Mouse (Mus musculus): ENCODE data around the gene Clasp2.

The Clasp2 gene

GRCm38 (mm10) chr9:113857929-113858440 lies 116.7 kb downstream of the Clasp2 start:
- CTCF ChIA-PET: interaction anchor here in 2 of 4 experiments (0.6 to 0.7 kb wide), 2 partner anchors 14 to 46 kb away, joined by 3 read pairs; no protein-coding TSS in a partner anchor

DNA sequence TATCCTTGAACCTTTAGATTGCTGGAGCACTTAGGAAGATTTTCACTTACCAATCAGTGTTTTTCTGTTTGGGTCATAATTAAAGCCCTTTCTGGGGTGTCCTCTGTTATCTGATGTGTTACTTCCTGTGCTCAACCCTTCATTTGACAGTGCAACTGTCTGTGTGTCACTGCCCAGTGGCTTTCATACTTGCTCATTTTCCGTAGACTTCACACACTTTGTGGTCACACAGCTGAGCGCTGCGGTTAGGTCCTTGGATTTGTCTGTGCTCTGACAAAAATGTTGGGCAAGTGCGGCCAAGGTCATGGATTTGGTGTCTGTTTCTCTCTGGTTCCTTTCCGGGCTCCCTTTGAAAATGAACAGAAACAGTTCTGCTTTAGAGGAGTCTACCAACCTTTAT lies 118.1 kb downstream of the Clasp2 start:
- ChIA-PET CTCF (no interaction called here), POLR2A (interaction anchor here in 1 of 4 experiments (2.0 kb wide), 1 partner anchor 72 kb away, joined by 4 read pairs; the partner anchor contains the start of gene Ubp1)

More at GRCm38 (mm10) chr9:113857929-113858440, 116.7 kb downstream of the Clasp2 start:
- POLR2A ChIA-PET: interaction anchor here in 2 of 4 experiments (1.2 to 2.0 kb wide), 3 partner anchors 12 to 73 kb away, joined by 3 to 4 read pairs (median 4); partner anchors contain the start of gene Ubp1 (in 1 of the 2)

DNA sequence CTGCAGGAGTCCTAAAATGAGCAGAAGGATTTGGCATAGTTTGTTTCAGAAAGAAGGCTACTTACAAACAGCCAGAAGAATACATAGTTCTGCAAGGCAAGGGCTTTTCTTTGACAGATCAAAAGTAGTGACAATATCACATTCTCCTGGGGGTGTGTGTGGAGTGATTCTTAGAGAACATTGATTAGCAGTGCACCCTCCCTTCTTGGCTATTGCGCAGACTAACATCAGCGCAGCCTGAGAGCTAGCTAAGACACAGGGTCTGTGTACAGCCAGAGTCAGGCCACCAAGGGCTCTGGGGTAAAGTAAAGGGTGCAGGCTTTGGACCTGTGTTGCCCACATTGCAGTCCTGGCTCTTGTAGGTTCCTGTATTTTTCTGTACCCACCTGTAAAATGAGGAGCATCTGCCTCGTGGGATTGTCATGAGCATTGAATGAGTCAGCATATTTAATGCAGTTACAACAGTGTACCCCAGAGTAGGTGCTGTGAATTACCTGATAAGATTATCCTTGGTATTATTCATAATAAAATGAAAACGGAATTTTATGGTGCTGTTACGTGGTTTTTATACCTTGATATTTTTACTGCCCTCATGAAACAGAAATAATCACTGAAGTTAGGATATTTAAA lies 122.2 kb downstream of the Clasp2 start:
- CTCF ChIA-PET: no interaction called here

DNA sequence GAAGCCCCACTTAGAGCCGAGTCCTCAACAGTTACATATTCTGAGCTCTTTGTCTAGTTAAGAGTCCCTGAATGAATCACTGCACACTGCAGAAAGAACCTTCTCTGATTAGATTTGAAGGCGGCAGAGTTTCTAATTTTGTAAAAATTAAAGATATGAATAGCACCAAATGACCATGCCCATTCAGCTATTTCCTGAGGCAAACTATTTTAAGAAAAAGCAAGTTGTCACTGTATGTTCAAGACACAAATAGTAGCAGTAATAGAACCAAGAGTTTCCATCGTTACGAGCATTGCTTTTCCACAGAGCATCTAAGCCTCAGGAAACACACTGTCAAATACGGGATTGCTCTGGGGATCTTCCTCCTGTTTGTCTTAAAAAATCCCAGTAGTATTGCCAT lies 126.7 kb downstream of the Clasp2 start:
- CTCF ChIA-PET: no interaction called here
- POLR2A ChIA-PET: interaction anchor here in 1 of 4 experiments (0.6 kb wide), 1 partner anchor 38 kb away, joined by 3 read pairs; no protein-coding TSS in a partner anchor

More for the DNA sequence above, 122.2 kb downstream of the Clasp2 start:
- POLR2A ChIA-PET: no interaction called here

DNA sequence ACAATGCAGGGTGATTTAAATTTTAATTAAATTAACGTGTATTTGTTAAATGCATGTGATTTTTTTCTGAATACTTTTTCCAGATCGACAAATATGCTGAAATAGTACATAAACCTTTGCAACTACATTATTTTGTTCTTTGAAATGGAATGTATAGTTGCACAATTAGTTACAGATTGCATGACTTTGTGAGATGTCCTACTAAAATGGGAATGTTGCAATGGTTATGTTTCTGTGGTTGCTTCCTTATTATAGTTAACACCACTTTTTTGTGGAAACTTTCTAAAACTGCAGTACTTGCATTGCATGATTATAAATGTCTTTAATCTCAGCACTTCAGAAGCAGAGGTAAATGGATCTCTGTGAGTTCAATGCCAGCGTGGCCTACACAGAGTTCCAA lies 153.6 kb downstream of the Clasp2 start:
- CTCF ChIA-PET: no interaction called here
- POLR2A ChIA-PET: interaction anchor here in 1 of 4 experiments (0.7 kb wide), 1 partner anchor 84 kb away, joined by 4 read pairs; no protein-coding TSS in a partner anchor

DNA sequence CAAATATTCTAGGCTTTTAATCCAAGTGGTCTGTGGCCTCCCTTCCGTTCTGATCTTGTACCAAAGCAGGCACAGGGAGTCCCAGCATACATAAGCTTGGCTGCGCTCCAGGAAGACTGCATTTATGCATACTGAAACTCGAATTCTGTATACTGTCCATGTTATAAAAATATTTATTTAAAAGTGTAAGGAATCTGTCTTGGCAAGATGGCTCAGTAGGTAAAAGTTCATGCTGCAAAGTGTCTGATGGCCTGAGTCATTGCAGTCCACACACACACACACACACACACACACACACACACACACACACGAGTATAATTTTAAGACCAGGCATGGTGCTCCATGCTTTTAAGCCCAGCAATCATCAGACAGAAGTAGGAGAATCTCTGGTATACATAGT lies 161.9 kb downstream of the Clasp2 start:
- POLR2A ChIA-PET: interaction anchor here in 2 of 4 experiments (1.0 to 1.7 kb wide), 4 partner anchors 27 to 145 kb away, joined by 3 to 5 read pairs (median 4); partner anchors contain the start of gene Ubp1 (in 2 of the 2)
- CTCF ChIA-PET: interaction anchor here in 1 of 4 experiments (0.7 kb wide), 1 partner anchor 226 kb away, joined by 5 read pairs; no protein-coding TSS in a partner anchor

DNA sequence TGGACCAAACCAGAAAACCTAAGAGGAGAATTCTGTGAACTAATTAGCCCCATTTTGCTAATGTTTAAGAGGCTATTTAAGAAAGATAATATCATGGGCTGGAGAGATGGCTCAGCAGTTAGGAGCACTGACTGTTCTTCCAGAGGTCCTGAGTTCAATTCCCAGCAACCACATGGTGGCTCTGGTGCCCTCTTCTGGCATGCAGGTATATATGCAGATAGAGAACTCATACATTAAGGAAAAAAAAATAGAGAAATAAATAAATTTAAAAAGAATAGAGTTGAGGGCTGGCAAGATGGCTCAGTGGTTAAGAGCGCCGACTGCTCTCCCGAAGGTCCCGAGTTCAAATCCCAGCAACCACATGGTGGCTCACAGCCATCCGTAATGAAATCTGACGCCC lies 163.0 kb downstream of the Clasp2 start:
- CTCF ChIA-PET: interaction anchor here in 2 of 4 experiments (0.6 to 1.1 kb wide), 7 partner anchors 11 to 232 kb away, joined by 3 to 11 read pairs (median 3); no protein-coding TSS in a partner anchor
- POLR2A ChIA-PET: interaction anchor here in 3 of 4 experiments (0.6 to 1.3 kb wide), 3 partner anchors 26 to 1386 kb away, joined by 3 to 7 read pairs (median 3); partner anchors contain the start of gene Ubp1 (in 1 of the 3)

GRCm38 (mm10) chr9:113915789-113916188 lies 174.5 kb downstream of the Clasp2 start:
- ChIA-PET CTCF (no interaction called here), POLR2A (interaction anchor here in 2 of 4 experiments (1.5 to 1.6 kb wide), 2 partner anchors 14 to 15 kb away, joined by 7 to 9 read pairs; partner anchors contain the start of gene Ubp1 (in 2 of the 2))

DNA sequence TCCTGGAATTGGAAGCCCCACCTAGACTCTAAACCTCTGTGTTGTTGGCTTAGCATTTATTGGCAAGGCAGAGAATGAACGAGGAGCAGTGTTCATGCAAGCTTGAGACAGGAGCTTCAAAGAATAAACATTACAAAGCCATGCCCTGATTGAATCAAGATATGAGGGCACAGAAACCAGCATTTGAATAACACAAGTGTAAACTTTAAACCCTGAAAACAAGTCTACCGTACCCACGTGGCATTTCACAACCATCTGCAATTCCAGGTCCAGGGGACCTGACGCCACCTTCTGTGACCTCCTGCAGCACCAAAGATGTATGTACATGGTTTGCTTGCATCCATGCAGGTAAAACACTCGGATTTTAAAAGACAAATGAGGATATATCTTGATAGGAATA lies 181.4 kb downstream of the Clasp2 start:
- POLR2A ChIA-PET: interaction anchor here in 1 of 4 experiments (1.2 kb wide), 1 partner anchor 8 kb away, joined by 7 read pairs; the partner anchor contains the start of gene Ubp1

DNA sequence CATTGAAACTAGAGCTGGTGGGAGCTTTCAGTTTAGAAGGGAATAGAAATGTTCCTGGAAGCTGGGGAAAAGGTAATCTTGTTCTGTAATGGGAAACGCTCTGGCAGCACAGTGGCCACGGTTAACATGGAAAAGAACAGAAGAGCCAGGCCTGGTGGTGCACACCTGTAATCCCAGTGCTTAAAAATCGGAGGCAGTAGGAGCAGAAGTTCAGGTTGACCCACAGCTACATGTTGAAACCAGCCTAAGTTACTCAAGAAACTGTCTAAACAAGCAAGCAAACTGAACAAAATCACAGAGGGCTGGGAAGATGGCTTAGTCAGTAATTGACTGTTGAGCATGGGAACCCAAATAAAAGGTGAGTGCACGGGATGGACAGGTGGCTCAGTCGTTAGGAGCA lies 183.6 kb downstream of the Clasp2 start:
- CTCF ChIA-PET: no interaction called here

More for the DNA sequence above, 181.4 kb downstream of the Clasp2 start:
- CTCF ChIA-PET: no interaction called here

GRCm38 (mm10) chr9:113928591-113928990 lies 187.3 kb downstream of the Clasp2 start:
- ChIA-PET CTCF (no interaction called here), POLR2A (interaction anchor here in 1 of 4 experiments (6.8 kb wide), 1 partner anchor 15 kb away, joined by 86 read pairs; no protein-coding TSS in a partner anchor)

More for the DNA sequence above, 183.6 kb downstream of the Clasp2 start:
- POLR2A ChIA-PET: interaction anchor here in 1 of 4 experiments (1.7 kb wide), 1 partner anchor 14 kb away, joined by 4 read pairs; no protein-coding TSS in a partner anchor

DNA sequence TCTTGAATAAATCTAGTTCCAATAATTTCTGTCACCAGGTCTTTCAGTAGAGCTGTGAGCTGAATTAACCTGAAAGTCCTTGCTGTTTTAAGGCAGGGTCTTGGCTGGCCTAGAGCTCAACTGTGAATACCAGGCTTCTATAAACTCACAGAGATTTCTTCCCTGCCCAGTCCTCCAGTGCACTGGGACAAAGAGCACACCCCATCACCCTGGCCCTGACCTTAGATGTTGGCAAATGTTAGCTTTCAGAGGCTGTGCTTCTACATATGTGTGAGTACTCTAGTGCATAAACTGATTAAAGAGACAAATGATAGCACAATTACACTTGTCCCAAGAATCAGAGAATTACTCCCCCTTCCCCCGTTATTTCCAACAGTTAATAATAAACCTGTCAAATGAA lies 188.4 kb downstream of the Clasp2 start:
- POLR2A ChIA-PET: interaction anchor here in 3 of 4 experiments (1.0 to 6.8 kb wide), 11 partner anchors 14 to 461 kb away, joined by 3 to 86 read pairs (median 4); partner anchors contain the start of gene Crtap (in 1 of the 3)
- CTCF ChIA-PET: no interaction called here

DNA sequence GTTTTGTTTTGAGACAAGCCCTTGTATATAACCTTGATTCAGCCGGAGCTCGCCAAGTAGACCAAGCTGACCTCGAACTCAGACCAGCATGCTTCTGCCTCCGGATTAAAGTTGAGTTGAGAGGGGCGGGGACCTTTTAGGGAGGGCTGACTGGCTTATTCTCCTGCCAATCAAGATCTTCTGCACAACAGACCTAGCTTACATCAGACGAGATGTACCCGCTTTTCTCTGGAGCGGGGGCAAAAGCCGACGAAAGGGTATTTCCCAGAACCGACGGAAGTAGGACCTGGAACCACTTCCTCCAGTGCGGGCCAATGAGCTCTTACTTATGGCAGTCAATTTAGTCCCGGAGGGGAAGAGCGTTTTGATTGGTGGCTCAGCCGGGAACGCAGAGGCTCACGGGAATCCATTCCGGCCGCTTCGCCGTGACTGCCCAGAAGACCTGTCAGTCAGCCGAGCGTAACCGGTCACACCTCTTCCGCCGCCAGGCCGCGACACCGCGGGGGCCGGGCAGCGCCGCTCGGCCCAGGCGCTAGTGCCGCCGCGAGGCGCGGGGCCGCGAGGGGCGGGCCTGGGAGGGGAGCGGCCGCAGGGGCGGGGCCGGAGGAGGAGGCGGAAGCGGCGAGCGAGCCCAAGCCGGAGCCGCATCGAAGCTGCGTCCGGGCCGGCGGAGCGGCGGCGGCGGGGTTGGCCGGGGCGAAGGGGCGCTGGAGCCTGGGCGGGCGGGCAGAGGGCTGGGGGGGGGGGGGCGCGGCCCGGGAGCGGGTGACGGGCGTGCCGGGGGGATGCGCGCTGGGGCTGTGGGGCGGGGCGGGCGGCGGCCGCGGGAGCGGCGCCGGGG lies 189.5 kb downstream of the Clasp2 start, which contains the start of gene Ubp1:
Gene Ubp1, plus strand, starts transcription at position 401 of the 841 bp plus-strand sequence.
- POLR2A ChIA-PET: interaction anchor here (0.5 to 6.8 kb wide), 77 partner anchors 8 to 913 kb away, joined by 3 to 86 read pairs (median 4); partner anchors contain the start of genes Crtap (in 2 of the 4), Fbxl2 (in 2 of the 4), Cmtm8 (in 1 of the 4) and Cnot10 (in 1 of the 4)
- CTCF ChIA-PET: interaction anchor here in 3 of 4 experiments (0.7 to 1.3 kb wide), 6 partner anchors 68 to 796 kb away, joined by 3 to 7 read pairs (median 4); partner anchors contain the start of gene Fbxl2 (in 1 of the 3)

- ChIA-PET POLR2A (interaction anchor here in 2 of 4 experiments (0.8 to 6.8 kb wide), 20 partner anchors 11 to 757 kb away, joined by 3 to 86 read pairs (median 4); partner anchors contain the start of genes Cnot10 (in 1 of the 2), Crtap (in 1 of the 2), Dync1li1 (in 1 of the 2) and Fbxl2 (in 1 of the 2)), CTCF (interaction anchor here in 2 of 4 experiments (0.6 to 1.3 kb wide), 2 partner anchors 212 to 909 kb away, joined by 3 to 5 read pairs; no protein-coding TSS in a partner anchor)
These were observed 190.3 kb downstream of the Clasp2 start for GRCm38 (mm10) chr9:113931375-113932099.

GRCm38 (mm10) chr9:113932100-113932470 lies 190.8 kb downstream of the Clasp2 start:
- POLR2A ChIA-PET: interaction anchor here in 2 of 4 experiments (0.8 to 6.8 kb wide), 11 partner anchors 10 to 624 kb away, joined by 3 to 86 read pairs (median 9); partner anchors contain the start of gene Fbxl2 (in 1 of the 2)
- CTCF ChIA-PET: no interaction called here

DNA sequence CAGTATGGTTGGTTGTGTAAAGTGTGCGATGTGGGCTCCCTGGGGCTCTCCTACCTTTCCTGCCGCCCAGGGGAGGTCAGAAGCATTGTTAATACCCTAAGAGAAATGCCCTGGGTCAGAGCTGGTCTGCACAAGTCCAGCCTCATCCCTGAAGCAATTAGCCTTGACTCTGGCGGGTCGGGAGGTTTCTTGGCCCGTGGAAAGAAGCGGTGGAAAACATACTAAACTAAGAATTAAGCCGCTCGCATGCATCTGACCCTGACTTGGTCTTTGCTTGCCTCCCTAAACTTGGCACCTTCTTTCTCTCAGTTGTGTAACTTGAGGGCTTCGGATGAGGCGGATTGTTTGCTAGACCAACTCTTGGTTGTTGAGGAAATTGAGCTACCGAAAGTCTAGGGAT lies 191.2 kb downstream of the Clasp2 start:
- POLR2A ChIA-PET: interaction anchor here in 3 of 4 experiments (1.2 to 6.8 kb wide), 8 partner anchors 10 to 173 kb away, joined by 4 to 86 read pairs (median 11); partner anchors contain the start of gene Fbxl2 (in 1 of the 3)
- CTCF ChIA-PET: interaction anchor here in 1 of 4 experiments (0.6 kb wide), 1 partner anchor 461 kb away, joined by 3 read pairs; no protein-coding TSS in a partner anchor

DNA sequence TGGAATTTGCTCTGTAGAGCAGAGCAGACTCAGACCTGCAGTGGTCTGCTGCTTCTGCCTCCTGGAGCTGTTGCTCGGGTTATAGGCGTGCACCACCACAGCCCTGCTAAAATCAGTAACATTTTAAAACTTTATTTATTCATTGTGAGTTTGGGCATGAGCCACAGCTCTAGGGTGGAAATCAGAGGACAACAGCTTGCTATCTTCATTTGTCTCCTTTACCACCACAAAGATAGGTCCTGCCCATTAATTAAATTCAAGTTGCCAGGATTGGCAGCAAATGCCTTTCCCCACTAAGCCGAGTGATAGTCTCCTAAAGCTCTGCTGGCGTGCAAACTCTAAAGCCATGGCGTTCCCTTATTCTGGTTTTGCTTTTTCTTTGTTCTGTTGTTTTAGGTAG lies 194.4 kb downstream of the Clasp2 start:
- CTCF ChIA-PET: interaction anchor here in 2 of 4 experiments (0.6 to 1.1 kb wide), 2 partner anchors 10 to 109 kb away, joined by 3 read pairs; no protein-coding TSS in a partner anchor
- POLR2A ChIA-PET: interaction anchor here in 2 of 4 experiments (0.6 to 3.3 kb wide), 6 partner anchors 12 to 151 kb away, joined by 3 to 8 read pairs (median 3); no protein-coding TSS in a partner anchor
